Mouse (Mus musculus) CD4-positive, CD25-positive, alpha-beta regulatory T cell, adult 4 months (primary cell): ENCODE measurements around the gene Dnajb1. TPM values are rescaled to one million over a fixed set of nuclear protein-coding genes. Genes with fewer than 3 reads are reported as not detected.

Experiments
- ATAC-seq: one replicate; pipeline ENCODE4 v1.8.0; 2017
- polyA plus RNA-seq, 2 experiments: library from polyadenylated mRNA; unstranded; fragments of 100-300 nt; shearing (Covaris generic); gene quantifications; one replicate each; pipeline ENCODE4 v1.2.1; 2017

Dnajb1 gene
- polyA plus RNA-seq, 2 experiments from 2014 or later, result 44.9 to 62.3 TPM

DNA sequence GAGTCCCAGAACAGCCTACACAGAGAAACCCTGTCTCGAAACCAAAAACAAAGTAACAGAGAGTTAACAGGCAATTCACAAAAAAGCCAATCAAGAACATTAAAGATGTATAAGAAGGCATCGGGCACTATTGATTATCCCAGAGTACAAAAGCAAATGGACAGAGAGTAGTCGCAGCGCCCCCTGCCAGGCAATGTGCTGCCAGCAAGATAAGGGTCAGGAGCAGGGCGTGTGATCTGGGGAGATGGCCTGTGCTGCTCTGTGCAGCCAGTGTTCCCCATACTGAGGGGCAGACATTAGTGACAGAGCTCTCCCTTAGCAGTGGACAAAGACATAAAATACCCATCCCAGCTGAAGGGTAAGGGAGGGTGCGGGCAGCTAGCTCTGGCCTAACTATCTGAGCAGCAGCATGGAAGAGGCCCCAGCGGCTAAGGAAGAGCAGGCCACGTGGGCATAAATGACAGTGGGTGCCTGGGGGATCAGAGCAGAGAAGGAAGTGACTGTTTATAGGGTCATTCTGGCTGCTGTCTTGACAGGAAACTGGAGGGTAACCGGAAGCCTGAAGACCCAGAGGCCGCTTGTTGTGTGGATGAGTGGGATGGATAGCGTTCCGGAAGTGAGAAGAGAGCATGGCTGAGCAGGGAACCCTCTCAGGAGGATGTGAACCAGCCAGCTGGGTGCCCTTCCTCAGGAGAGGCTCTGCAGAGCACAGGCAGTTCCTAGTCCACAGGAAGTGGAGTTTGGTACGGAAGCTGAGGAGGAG is 48.7 kb downstream of the Dnajb1 start:
- no peak for ATAC-seq

DNA sequence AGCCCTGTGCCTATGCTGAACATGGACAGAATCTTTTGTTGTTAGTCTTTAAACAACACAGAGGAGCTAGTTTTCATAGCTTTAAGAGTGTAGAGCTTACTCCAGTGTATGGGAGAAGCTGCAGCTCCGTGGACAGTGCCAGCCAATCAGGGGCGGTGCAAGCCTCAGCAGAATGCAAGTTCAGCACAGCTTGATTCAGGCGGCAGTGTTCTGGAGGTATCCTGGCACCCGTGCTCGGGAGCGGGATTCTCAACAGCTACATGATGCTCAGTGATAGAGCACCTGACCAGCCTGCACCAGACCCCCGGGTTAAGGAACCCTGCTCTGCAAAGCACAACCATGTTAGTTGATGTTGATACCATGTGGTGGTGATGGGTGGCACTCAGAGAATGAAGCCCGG is 52.6 kb downstream of the Dnajb1 start:
- ATAC-seq, result no peak

DNA sequence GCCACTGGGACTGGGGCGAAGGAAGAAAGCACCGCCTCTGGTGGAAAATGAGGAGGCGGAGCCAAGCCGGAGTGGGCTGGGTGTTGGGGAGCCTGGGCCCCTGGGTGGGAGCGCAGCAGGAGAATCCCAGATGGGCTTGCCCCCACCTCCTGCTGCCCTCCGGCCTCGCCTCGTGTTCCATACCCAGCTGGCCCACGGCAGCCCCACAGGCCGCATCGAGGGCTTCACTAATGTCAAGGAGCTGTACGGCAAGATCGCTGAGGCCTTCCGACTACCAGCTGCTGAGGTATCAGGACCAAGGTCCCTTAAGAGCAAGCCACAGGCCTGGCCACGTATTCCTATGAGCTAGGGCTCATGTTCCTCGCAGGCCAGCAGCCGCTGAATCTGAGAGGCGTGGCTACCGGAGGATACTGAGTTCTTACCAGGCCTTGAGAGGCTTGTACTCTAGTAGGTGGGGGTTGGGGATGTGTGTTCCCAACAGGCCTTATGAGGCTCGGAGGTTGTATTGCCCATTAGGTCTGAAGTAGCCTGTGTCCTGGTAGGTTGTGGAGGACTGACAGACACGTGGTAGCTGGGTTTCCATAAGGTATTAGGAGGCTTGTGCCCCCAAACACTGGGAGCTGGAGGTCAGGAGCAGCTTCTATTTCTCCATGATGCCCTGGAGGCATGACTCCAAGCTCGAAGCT is 53.1 kb downstream of the Dnajb1 start:
- no peak for ATAC-seq

Other genes with a start within 250 kb of the Dnajb1 start
- not detected for gene Clgn, start 218.3 kb upstream of the Dnajb1 start, polyA plus RNA-seq
- gene Scoc, start 149.8 kb upstream of the Dnajb1 start, polyA plus RNA-seq, result 10 to 100 TPM; 28.3 to 38.3 TPM
- under 1 TPM in 1 of 2 experiments, not detected in 1; 0.07 TPM for gene Olfr370, start 72.4 kb upstream of the Dnajb1 start, polyA plus RNA-seq
- gene Ndufb7, start 41.5 kb upstream of the Dnajb1 start, polyA plus RNA-seq, result 100 to 1,000 TPM; 277 to 291 TPM
- 100 to 1,000 TPM; 408 to 507 TPM for gene Tecr, start 222 bp upstream of the Dnajb1 start, polyA plus RNA-seq
- gene Gipc1, start 44.5 kb downstream of the Dnajb1 start, polyA plus RNA-seq, result 10 to 100 TPM; 14.8 to 21.9 TPM
- gene Ptger1, start 58.5 kb downstream of the Dnajb1 start, polyA plus RNA-seq, result 1 to 10 TPM; 1.2 TPM
- 10 to 100 TPM; 21.0 to 25.9 TPM for gene Pkn1, start 91.0 kb downstream of the Dnajb1 start, polyA plus RNA-seq
- 100 to 1,000 TPM; 153 to 208 TPM for gene Ddx39, start 107.0 kb downstream of the Dnajb1 start, polyA plus RNA-seq
- 100 to 1,000 TPM; 199 to 267 TPM for gene Adgre5, start 133.1 kb downstream of the Dnajb1 start, polyA plus RNA-seq